Mouse (Mus musculus) embryo, embryonic 11.5 days (tissue): ENCODE measurements around the gene Frmd4b.
A peak's percentile ranks its signal among the peaks of the same experiment; 100 is the strongest.
"Not testable (repeated sequence)": the region's sequence is repeated elsewhere in the genome, so short reads cannot be mapped to it uniquely, and the experiment has no call there.

Experiments
- DNase-seq: peaks from one replicate; pipeline ENCODE4 v3.0.0-alpha.2; 2012; ENCODE audit warnings: low read depth, low spot score

Frmd4b gene

DNA sequence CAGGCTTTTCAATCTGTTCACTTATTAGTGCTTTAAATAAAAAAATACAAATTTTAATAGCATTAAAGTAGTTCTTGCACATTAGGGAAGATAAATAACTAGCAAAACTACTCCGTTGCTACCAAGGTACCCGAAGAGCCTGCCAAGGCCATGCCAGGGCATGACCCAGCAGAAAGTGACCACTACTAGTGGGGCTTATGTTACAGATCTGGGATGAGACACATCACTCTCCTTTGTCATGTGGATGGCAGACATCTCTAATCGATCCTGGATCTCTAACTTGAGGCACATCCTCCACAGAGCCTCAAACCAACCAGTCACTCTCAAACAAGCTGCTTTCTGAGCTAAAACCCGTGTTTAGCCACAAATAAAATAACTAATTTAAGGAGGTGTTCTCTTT lies 350.7 kb downstream of the Frmd4b start:
- DNase-seq: no peak

DNA sequence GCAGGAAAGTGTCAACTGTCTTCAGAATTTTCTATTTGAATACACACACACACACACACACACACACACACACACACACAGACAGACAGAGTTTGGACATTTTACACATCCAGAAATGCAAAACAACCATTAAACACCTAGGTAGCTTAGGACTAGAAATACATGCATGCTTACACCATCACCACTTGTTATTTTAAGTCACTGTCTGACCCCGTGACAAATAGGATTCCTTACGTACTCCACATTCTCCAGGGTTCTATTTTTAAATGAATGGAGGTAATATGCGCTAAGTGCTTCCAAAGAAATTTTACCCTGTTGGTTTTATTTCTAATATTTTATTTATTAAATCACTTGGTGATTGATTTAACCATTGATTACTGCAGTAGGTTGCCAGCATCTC lies 351.6 kb downstream of the Frmd4b start:
- DNase-seq: no peak

DNA sequence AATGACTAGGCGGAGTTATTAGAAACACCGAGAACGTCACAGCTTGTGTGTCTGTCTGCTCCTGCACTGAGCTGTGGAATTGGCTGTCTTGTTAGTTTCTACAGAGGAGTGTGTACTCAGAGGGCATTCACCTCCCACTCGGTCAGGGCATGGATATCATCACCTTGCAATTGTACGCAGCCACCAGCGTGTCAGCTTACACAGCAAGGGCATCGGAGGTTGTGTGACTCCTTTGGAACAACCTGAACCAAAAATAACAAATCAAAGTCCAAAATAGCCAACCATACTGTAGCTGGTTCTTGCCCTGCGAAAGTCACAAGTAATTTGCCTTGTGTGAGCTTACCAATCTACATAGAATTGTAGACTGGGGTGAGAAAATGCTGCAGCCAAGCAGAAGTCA lies 352.1 kb downstream of the Frmd4b start:
- DNase-seq: no peak

DNA sequence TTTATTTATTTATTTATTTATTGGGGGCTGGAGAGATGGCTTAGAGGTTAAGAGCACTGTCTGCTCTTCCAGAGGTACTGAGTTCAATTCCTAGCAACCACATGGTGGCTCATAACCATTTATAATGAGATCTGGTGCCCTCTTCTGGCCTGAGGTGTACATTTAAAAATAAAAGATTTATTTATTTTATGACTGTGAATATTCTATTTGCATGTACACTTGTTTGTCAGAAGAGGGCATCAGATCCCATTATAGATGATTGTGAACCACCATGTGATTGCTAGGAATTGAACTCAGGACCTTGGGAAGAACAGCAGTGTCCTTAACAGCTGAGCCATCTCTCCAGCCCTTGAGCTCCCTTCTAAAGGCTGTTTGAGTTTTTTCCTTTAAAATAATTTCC lies 353.6 kb downstream of the Frmd4b start:
- DNase-seq: not testable (repeated sequence)

DNA sequence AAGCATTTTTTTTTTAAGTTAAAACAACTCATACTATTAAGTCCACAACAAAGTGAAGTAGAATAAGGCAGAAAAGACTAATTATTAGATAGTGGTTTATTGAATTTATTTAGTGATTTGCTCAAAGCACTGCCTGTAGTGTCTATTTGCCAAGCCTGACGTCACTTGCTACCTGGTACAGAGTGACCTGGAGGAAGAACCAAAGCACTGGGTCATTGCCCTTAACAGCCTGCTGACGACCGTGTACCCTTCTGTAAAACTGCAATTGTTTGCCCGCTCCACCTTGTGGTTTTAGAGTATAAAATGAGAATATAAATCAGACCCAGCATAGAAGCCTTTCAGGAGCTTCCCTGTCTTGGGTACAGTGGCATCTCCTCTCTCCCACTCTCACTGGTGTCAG lies 355.1 kb downstream of the Frmd4b start:
- DNase-seq: no peak

DNA sequence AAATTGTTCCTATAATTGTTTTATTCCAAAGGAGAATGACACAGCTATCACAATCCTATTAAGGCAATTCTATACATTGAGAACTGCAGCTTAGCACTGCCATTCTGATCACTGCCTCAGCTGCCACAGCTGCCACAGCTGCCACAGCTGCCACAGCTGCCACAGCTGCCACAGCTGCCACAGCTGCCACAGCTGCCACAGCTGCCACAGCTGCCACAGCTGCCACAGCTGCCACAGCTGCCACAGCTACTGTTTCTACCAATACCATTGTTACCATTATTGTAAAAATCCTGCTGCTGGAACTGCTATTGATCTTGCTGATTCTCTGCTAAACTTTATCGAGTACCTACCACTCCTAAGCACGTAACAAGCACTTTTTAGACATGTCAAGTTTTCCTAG lies 357.4 kb downstream of the Frmd4b start:
- not testable (repeated sequence) for DNase-seq

DNA sequence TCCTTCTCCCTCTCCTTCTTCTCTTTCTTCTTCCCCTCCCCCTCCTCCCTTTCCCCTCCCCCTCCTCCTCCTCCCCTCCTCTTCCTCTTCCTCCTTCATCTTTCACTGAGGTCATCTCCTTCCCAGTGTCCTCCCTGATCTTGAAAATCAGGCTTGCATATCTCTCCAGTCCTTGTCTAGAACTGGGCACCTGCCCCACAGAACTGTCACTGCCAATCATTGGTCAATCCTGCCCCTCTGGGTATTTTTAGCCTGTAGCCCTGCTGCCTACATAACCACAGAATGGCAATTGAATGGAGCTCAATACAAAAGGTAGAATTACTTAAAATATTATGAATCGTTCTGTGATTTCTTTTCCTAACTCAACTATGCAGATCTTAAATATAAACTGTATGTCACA lies 358.9 kb downstream of the Frmd4b start:
- DNase-seq: no peak

DNA sequence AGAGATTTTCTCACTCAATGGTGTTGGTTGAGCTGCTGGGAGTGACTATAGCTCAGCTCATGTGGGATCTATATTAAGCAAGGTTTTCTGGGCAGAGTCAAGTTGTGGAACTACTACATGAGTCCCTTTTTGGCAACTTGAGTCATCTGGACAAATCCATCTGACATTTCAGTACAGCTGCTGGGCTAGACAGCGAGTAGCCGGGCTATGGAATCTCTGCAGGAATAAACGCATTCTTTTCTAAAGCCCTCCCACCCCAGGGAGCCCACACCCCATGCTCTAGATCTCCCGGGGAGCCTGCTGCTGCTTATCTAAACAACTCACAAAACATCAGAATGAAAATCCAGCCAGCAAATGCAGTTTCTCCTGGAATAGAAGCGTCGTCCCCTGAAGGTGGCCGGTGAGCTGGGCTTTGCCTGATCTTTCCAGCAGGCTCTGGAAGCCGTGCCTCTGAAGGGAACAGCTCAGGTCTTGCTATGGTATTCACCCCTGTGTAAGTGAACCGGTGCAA lies 364.6 kb downstream of the Frmd4b start, which contains the start of gene Lmod3:
Gene Lmod3 (minus strand): TSS at position 49 of the 511 bp plus-strand sequence.
- DNase-seq: no peak

DNA sequence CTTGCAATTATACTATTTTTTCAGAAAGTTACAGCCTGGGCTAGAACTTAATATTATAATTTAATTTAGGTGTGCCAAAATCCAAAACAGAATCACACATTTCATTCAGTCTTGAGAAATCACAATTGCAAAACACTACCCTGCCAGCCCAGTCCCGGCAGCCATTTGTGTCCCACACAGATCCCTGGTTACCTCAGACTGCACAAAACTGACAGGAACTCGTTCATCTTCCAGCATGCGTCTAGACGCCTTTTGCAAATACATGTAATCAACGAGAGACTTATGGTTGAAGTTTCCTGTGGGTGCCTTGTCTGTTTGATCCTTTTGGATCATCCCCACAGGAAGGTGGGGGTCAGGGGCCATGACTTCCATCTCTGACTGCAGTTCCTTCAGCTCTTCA lies 365.3 kb downstream of the Frmd4b start:
- DNase-seq: no peak

DNA sequence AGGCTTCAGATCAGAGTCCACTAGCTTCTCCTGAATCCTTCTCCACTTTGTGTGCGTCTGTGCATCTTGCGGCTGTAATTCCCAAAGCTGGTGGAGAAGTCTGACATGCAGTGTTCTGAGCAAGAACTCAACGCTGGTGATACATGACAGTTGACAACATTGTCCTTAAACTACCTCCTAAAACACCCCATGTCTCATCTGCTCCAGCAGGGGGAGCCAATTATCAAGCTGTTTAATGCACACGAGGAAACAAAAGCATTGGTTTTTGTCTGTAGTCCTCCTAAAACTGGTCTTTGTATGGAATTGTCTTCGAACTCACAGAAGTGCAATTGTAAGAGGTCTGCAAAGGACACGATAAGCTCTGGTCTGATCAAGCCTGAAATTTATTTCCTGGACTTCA lies 366.4 kb downstream of the Frmd4b start:
- peak; percentile 41 for DNase-seq

DNA sequence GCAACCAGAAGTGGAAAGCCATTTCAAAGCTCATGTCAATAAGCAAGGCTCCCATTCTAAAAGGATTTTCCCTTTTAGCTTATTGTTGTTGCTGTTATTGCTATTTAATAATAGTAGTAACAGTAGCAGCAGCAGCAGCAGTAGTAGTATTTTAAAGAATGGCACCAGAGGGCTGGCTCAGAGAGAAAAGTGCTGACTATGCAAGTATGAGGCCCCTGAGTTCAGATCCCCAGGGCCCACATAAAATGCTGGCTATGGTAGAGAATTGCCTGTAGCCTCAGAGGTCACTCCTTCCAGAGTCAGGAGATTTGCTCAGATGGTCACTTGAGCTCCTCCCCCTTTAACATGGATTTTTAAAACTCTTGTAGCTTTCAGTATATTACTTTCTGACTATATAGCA lies 372.1 kb downstream of the Frmd4b start:
- DNase-seq: no peak

DNA sequence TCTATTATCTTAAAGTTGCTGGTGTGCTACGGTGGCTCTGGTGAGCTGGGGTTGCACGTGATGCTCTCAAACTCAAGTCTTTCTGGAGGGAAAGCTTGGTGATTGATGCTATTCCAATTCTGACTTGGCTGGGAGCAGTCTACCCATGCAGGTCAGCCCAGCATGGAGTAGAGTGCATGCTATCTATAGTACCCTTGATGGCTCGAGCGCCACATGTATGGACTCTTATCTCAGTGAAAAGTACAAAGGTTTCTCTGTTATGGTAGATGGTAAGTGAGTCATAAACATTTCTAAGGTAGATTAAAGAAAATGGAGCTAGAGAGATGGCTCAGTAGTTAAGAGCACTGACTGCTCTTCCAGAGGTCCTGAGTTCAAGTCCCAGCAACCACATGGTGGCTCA lies 374.8 kb downstream of the Frmd4b start:
- DNase-seq: no peak

DNA sequence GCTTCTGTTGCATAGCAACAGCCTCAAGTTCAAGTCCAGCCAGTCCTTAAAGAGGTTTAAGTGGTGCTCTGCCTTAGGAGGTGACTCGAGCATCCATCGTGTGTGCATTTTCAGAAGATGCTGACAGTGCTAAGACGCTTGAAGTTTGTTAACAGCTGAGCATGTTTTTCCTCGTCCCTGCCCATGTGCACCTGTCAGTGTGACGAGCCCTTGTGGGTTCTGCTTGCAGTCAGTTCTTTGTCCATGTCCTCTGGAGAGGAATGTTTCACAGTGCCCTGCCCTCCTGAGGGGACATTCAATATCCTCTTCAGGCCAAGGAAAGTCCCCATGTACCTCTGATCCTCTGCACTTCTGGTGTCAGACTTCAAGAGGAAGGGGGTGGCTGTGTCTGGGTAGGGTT lies 377.2 kb downstream of the Frmd4b start:
- no peak for DNase-seq

DNA sequence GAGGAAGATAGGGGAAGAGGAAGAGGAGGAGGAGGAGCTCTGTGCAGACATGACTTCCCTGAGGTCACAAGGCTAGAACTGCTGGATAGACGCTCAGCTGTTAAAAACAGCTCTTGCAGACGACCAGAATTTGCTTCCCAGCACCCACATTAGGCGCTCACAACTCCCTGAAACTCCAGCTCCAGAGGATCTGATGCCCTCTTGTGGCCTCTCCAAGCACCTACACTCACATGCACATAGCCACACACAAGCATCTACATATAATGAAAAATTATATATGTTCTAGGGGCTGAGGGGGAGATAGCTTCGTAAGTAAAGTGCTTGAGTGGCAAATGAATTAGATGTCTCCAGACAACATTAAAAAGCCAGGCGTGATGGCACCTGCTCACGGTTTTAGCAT lies 378.0 kb downstream of the Frmd4b start:
- no peak for DNase-seq
